Mouse (Mus musculus): ENCODE results near the gene Ttl. TPM values are rescaled to one million over a fixed set of nuclear protein-coding genes. Genes with fewer than 3 reads are reported as not detected.

Ttl gene
- polyA plus RNA-seq (2015; fragmentation: Nextera tagmentation; extraction: Ambion mirVana) = 33.5 and 35.9 TPM in 2 replicates

DNA sequence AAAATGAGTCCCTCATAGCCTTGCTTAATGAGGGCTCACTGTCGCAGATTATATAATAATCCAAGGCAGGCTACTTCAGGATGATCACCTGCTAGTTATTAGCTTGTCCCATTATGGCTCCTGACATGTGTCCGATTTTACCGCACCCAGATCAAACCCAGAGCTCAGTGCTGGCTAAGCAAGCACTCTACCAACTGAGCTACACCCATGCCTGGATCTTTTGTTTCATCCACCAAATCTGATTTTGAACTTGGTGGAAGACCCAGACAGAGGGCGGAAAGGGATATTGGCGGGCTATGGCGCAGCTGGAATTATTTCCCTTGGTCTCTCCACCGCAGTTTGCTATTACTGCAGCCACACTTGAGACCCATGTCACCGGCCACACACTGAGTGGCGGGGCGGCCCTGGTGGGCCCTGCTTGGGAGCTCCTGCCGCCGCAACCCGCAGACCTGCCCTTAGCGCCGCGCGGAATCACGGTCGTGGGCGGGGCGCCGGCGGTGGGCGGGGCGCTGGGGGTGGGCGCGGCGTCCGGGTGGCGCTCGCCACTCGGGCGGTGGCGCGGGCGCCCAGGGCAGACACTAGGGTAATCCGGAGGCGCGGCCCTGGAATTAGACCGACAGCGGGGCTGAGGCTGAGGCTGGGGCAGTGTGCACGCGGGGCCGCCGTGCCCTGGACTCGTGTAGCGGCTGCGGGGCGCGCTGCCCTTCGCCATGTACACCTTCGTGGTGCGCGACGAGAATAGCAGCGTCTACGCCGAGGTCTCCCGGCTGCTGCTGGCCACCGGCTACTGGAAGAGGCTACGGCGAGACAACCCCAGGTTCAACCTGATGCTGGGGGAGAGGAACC, at the start of gene Ttl:
Gene Ttl, plus strand, starts transcription at position 506 of the 846 bp plus-strand sequence.
- Histone ChIP-seq H3K4me3 (replicated peaks; ENCODE audit: low read length) (peak within 1 kb of the TSS; percentile 93), H3K9me3 (ENCODE audit: control insufficient read depth, low read length) (no peaks in the 10 kb centered on the region), H3K9ac (replicated peaks; ENCODE audit: low read depth, low read length) (peak within 1 kb of the TSS; percentile 96), H3K27me3 (replicated peaks; ENCODE audit: control insufficient read depth, insufficient read depth, low read length) (no peaks in the 10 kb centered on the region), H3K4me1 (replicated peaks; ENCODE audit: control insufficient read depth, insufficient read depth, low read length) (peaks cover 30% of the 10 kb centered on the region), H3K27ac (ENCODE audit: low read length) (peak within 1 kb of the TSS; percentile 75), H3K4me2 (ENCODE audit: low read length) (peak within 1 kb of the TSS; percentile 83), H3K36me3 (ENCODE audit: control insufficient read depth, insufficient read depth) (0 out of 2 replicates have a peak, but pooled peaks cover 7% of the 10 kb centered on the region)
- ATAC-seq = peak; percentile 95
- WGBS = under 1% methylated on average over 61 of the region's 62 CpGs

DNA sequence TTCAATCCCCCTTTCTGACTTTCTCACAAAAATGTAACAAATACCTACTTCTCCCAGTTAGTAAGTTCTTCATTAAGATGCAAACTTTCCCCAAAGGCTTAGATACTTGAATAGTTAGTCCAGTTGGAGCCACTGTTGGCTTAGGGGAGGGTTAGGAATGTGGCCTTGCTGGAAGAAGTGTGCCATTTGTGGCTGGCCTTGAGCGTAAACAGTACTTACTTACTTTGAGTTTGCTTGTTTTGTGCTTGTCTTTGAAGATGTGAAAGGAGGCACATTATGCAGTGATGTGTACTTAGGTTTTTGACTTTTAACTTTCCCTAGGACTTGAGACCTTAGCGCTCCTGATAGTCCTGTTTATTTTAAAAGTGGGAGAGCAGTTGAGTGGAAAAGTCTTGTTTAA, 45.6 kb upstream of the Ttl start:
- Histone ChIP-seq H3K27me3 (replicated peaks; ENCODE audit: control insufficient read depth, insufficient read depth, low read length) (no peaks in the 10 kb centered on the region), H3K9me3 (ENCODE audit: control insufficient read depth, low read length) (no peaks in the 10 kb centered on the region), H3K9ac (replicated peaks; ENCODE audit: low read depth, low read length) (no peak overlapping the region), H3K36me3 (ENCODE audit: control insufficient read depth, insufficient read depth) (peaks cover 14% of the 10 kb centered on the region), H3K4me2 (ENCODE audit: low read length) (no peak overlapping the region), H3K4me1 (replicated peaks; ENCODE audit: control insufficient read depth, insufficient read depth, low read length) (no peaks in the 10 kb centered on the region), H3K4me3 (replicated peaks; ENCODE audit: low read length) (no peak overlapping the region), H3K27ac (ENCODE audit: low read length) (no peak overlapping the region)
- ATAC-seq = no peak
- WGBS = 87% methylated on average over 2 of the region's 2 CpGs

DNA sequence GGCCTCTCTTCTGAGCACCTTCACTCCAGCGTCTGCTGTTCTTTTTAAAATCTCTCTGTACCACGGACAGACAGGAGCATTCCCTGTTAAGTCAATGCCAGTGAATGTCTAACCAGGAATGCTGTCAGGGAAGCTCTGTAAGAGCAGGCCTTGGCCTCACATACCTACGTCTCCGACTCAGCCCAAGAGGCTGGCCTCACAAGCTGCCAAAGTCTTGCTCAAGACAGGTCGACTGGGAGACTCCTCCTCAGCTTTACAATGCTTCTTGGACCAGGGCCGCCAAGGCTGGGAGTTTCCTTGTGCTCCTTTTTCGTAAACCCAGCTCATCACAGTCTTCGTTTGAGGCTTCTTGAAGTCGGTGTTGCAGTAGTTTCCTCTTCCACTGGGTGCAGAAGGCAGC, 40.9 kb upstream of the Ttl start:
- WGBS = 82% methylated on average over 9 of the region's 9 CpGs
- no peak for ATAC-seq
- no peak overlapping the region for H3K4me2 ChIP-seq (ENCODE audit: low read length)
- no peak overlapping the region for H3K9ac ChIP-seq (replicated peaks; ENCODE audit: low read depth, low read length)
- H3K9me3 ChIP-seq (ENCODE audit: control insufficient read depth, low read length) = no peaks in the 10 kb centered on the region
- no peak overlapping the region for H3K27ac ChIP-seq (ENCODE audit: low read length)
- no peaks in the 10 kb centered on the region for H3K36me3 ChIP-seq (ENCODE audit: control insufficient read depth, insufficient read depth)
- H3K27me3 ChIP-seq (replicated peaks; ENCODE audit: control insufficient read depth, insufficient read depth, low read length) = no peaks in the 10 kb centered on the region
- H3K4me1 ChIP-seq (replicated peaks; ENCODE audit: control insufficient read depth, insufficient read depth, low read length) = no peaks in the 10 kb centered on the region
- no peak overlapping the region for H3K4me3 ChIP-seq (replicated peaks; ENCODE audit: low read length)

- ATAC-seq = no peak
Measured at GRCm38 (mm10) chr2:129035381-129035780, 30.4 kb upstream of the Ttl start.

DNA sequence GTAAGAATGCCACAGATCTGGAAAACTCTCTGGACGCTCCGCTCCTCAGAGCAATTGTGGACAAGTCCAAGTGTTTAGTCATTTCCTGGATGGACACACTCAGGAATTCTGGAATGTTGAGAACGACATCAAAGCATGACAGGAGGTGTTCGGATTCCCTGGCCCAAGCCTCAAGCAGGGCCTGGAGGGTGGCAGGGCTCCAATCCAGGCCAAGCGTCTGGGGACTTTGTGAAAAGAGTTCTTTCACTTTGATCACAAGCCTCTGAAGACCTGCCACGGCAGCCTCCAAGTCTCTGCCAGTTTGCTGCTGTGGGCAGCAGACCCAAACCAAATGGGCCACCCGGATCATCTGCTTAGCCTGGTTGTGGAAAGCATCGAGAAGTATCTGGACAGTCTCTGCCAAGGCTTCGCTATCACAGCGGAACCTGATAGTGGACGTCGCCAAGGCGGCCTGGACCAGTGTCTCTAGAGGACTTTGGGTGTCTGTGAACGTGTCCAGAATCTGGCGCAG, 27.3 kb upstream of the Ttl start:
- Histone ChIP-seq H3K9ac (replicated peaks; ENCODE audit: low read depth, low read length) (peak overlapping the region; percentile 62), H3K36me3 (ENCODE audit: control insufficient read depth, insufficient read depth) (no peaks in the 10 kb centered on the region), H3K9me3 (ENCODE audit: control insufficient read depth, low read length) (no peaks in the 10 kb centered on the region), H3K4me1 (replicated peaks; ENCODE audit: control insufficient read depth, insufficient read depth, low read length) (peaks cover 11% of the 10 kb centered on the region), H3K4me3 (replicated peaks; ENCODE audit: low read length) (peak overlapping the region; percentile 47), H3K27me3 (replicated peaks; ENCODE audit: control insufficient read depth, insufficient read depth, low read length) (0 out of 2 replicates have a peak, but pooled peaks cover 2% of the 10 kb centered on the region), H3K27ac (ENCODE audit: low read length) (no peak overlapping the region), H3K4me2 (ENCODE audit: low read length) (peak overlapping the region; percentile 87)
- WGBS = 27% methylated on average over 15 of the region's 15 CpGs
- peak; percentile 10; the same call in 1 of the 2 replicates for ATAC-seq

More at GRCm38 (mm10) chr2:129035381-129035780, 30.4 kb upstream of the Ttl start:
- 0 out of 2 replicates have a peak, but pooled peaks cover 2% of the 10 kb centered on the region for H3K27me3 ChIP-seq (replicated peaks; ENCODE audit: control insufficient read depth, insufficient read depth, low read length)
- H3K9me3 ChIP-seq (ENCODE audit: control insufficient read depth, low read length) = no peaks in the 10 kb centered on the region
- H3K9ac ChIP-seq (replicated peaks; ENCODE audit: low read depth, low read length) = no peak overlapping the region
- no peak overlapping the region for H3K4me2 ChIP-seq (ENCODE audit: low read length)
- no peaks in the 10 kb centered on the region for H3K36me3 ChIP-seq (ENCODE audit: control insufficient read depth, insufficient read depth)
- peaks cover 11% of the 10 kb centered on the region for H3K4me1 ChIP-seq (replicated peaks; ENCODE audit: control insufficient read depth, insufficient read depth, low read length)
- H3K4me3 ChIP-seq (replicated peaks; ENCODE audit: low read length) = no peak overlapping the region
- no peak overlapping the region for H3K27ac ChIP-seq (ENCODE audit: low read length)
- WGBS = 80% methylated on average over 5 of the region's 5 CpGs

- Histone ChIP-seq H3K4me1 (replicated peaks; ENCODE audit: control insufficient read depth, insufficient read depth, low read length) (peaks cover 11% of the 10 kb centered on the region), H3K27ac (ENCODE audit: low read length) (no peak overlapping the region), H3K4me3 (replicated peaks; ENCODE audit: low read length) (peak overlapping the region; percentile 47), H3K27me3 (replicated peaks; ENCODE audit: control insufficient read depth, insufficient read depth, low read length) (0 out of 2 replicates have a peak, but pooled peaks cover 2% of the 10 kb centered on the region), H3K9me3 (ENCODE audit: control insufficient read depth, low read length) (no peaks in the 10 kb centered on the region), H3K36me3 (ENCODE audit: control insufficient read depth, insufficient read depth) (no peaks in the 10 kb centered on the region), H3K9ac (replicated peaks; ENCODE audit: low read depth, low read length) (peak overlapping the region; percentile 62), H3K4me2 (ENCODE audit: low read length) (peak overlapping the region; percentile 87)
- WGBS = 1% methylated on average over 62 of the region's 62 CpGs
- ATAC-seq = peak; percentile 49
Measured at GRCm38 (mm10) chr2:129038937-129039631, 26.7 kb upstream of the Ttl start.

DNA sequence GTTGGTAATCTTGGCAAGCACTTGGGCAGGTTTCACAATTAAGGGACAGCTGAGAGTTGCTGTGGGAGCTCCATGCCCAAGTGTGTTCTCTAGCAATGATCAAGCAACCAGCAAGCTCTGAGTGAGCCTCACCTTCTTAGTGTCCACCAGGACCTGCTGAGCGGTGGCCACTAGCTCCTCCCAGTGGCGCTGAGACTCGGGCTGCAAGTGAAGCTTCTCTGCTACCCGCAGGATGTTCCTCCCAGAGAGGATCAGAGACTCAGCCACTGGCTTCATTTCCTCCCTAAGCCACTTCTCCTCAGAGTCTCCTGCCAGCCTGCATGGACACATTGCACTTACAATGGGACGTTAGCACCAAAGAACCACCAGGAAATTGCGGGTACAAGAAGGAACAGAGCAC, 25.2 kb upstream of the Ttl start:
- Histone ChIP-seq H3K36me3 (ENCODE audit: control insufficient read depth, insufficient read depth) (no peaks in the 10 kb centered on the region), H3K9me3 (ENCODE audit: control insufficient read depth, low read length) (no peaks in the 10 kb centered on the region), H3K4me1 (replicated peaks; ENCODE audit: control insufficient read depth, insufficient read depth, low read length) (peaks cover 11% of the 10 kb centered on the region), H3K27ac (ENCODE audit: low read length) (no peak overlapping the region), H3K27me3 (replicated peaks; ENCODE audit: control insufficient read depth, insufficient read depth, low read length) (0 out of 2 replicates have a peak, but pooled peaks cover 2% of the 10 kb centered on the region), H3K9ac (replicated peaks; ENCODE audit: low read depth, low read length) (no peak overlapping the region), H3K4me3 (replicated peaks; ENCODE audit: low read length) (no peak overlapping the region), H3K4me2 (ENCODE audit: low read length) (no peak overlapping the region)
- no peak for ATAC-seq
- 42% methylated on average over 6 of the region's 6 CpGs for WGBS

- Histone ChIP-seq H3K36me3 (ENCODE audit: control insufficient read depth, insufficient read depth) (no peaks in the 10 kb centered on the region), H3K4me2 (ENCODE audit: low read length) (no peak overlapping the region), H3K4me3 (replicated peaks; ENCODE audit: low read length) (no peak overlapping the region), H3K9me3 (ENCODE audit: control insufficient read depth, low read length) (no peaks in the 10 kb centered on the region), H3K4me1 (replicated peaks; ENCODE audit: control insufficient read depth, insufficient read depth, low read length) (no peaks in the 10 kb centered on the region), H3K27ac (ENCODE audit: low read length) (no peak overlapping the region), H3K9ac (replicated peaks; ENCODE audit: low read depth, low read length) (no peak overlapping the region), H3K27me3 (replicated peaks; ENCODE audit: control insufficient read depth, insufficient read depth, low read length) (no peaks in the 10 kb centered on the region)
- ATAC-seq = no peak
- WGBS = 74% methylated on average over 6 of the region's 6 CpGs
Measured at GRCm38 (mm10) chr2:129046172-129046845, 19.4 kb upstream of the Ttl start.

DNA sequence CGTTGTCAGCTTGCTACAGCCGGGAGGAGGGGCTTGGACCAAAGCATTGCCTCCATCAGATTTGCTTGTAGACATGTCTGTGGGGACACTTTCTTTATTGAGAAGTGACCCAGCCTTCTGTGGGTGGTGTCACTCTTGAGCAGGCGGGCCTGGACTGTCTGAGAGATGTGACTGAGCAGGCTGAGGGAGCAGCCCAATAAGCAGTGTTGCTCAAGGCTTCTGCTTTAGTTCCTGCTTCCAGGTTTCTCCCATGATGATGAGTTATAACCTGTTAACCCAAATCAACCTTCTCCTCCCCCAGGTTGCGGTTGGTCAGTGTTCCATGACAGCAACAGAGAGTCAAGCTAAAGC, 18.9 kb upstream of the Ttl start:
- Histone ChIP-seq H3K4me1 (replicated peaks; ENCODE audit: control insufficient read depth, insufficient read depth, low read length) (no peaks in the 10 kb centered on the region), H3K36me3 (ENCODE audit: control insufficient read depth, insufficient read depth) (no peaks in the 10 kb centered on the region), H3K9me3 (ENCODE audit: control insufficient read depth, low read length) (no peaks in the 10 kb centered on the region), H3K27me3 (replicated peaks; ENCODE audit: control insufficient read depth, insufficient read depth, low read length) (no peaks in the 10 kb centered on the region), H3K4me2 (ENCODE audit: low read length) (no peak overlapping the region), H3K9ac (replicated peaks; ENCODE audit: low read depth, low read length) (no peak overlapping the region), H3K27ac (ENCODE audit: low read length) (no peak overlapping the region), H3K4me3 (replicated peaks; ENCODE audit: low read length) (no peak overlapping the region)
- no peak for ATAC-seq
- 92% methylated on average over 4 of the region's 4 CpGs for WGBS
